Mouse (Mus musculus) small intestine, adult 2 months (tissue): ENCODE results near the gene Camk2n1.

Source experiments
- CTCF ChIP-seq: fragments of 200-500 bp; IDR thresholded peaks from 2 replicates; pipeline ENCODE4 v1.5.1; 2012; ENCODE audit warnings: low read depth, mild to moderate bottlenecking, control low read depth, inconsistent platforms, low read length, moderate library complexity, mixed read lengths; ENCODE audit not compliant: insufficient replicate concordance, insufficient read length; ENCODE audit errors: extremely low read depth
- POLR2A ChIP-seq: fragments of 200-500 bp; IDR thresholded peaks from 2 replicates; pipeline ENCODE4 v1.6.1; 2012; ENCODE audit warnings: low read depth, mild to moderate bottlenecking, control low read depth, inconsistent platforms, low read length, moderate library complexity

- TF ChIP-seq POLR2A (no peak), CTCF (peak; percentile 66; the same call in 1 of the 2 replicates)
Observed at GRCm38 (mm10) chr4:138505171-138505870, 51.2 kb downstream of the Camk2n1 start.
